Mouse (Mus musculus) mesoderm, embryonic 11.5 days (tissue): ENCODE data around the gene Atp5mpl.
A peak's percentile ranks its signal among the peaks of the same experiment; 100 is the strongest.

ENCODE experiments used
- DNase-seq: peaks from one replicate; pipeline ENCODE4 v3.0.0-alpha.2; 2012; ENCODE audit warnings: low read depth, low spot score

The Atp5mpl gene

GRCm38 (mm10) chr12:111966683-111967173 lies at the start of gene Atp5mpl:
Gene Atp5mpl (minus strand): TSS chr12:111966977.
- peak; percentile 96 for DNase-seq

DNA sequence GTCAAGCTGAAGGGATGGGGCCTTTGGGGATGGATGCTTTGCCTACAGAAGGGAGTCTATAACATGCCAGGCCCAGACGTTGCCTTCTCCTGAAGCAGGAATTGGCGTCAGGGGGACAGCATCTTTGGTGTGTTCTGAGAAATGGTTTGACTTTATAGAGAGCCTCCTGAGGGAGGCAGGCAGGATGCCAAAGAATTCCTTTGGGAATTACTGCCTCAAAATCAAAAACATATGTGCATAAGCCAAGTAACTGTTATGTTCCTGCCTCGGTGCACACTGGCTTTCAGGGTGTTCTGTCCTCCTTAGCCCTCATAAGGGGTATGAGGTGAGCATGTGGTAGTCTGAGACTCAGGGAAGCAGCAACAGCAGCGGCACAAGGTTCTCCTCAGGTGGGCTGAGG lies 49.6 kb upstream of the Atp5mpl start:
- DNase-seq: peak; percentile 23

- peak; percentile 30 for DNase-seq
These were observed 46.6 kb upstream of the Atp5mpl start for GRCm38 (mm10) chr12:112013271-112013801.

- peak; percentile 24 for DNase-seq
These were observed 45.9 kb upstream of the Atp5mpl start for GRCm38 (mm10) chr12:112012511-112013270.

- peak; percentile 83 for DNase-seq
These were observed 34.4 kb upstream of the Atp5mpl start for GRCm38 (mm10) chr12:112001223-112001622.

- DNase-seq: no peak
These were observed 33.0 kb upstream of the Atp5mpl start for GRCm38 (mm10) chr12:111999735-112000134.

- no peak for DNase-seq
These were observed 28.4 kb upstream of the Atp5mpl start for GRCm38 (mm10) chr12:111995161-111995560.

DNA sequence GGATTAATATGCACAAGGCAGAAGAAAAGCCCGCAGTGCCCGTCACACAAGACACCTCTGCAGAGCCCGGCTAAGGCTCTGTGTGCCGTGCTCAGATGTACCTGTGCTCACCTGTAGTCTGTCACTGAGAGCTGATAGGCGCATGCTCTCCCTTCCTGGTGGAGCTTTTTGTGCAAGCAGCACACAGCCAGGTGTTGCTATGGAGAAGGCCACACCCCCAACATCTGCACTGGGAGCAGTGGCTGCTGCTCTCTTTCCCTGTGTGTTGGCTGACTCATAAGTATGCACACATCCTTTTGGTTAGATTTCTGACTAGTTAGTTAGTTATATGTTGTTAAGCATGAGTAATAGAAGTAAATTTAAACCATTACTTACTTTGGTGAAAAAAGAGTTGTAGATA lies 25.8 kb upstream of the Atp5mpl start:
- DNase-seq: no peak

DNA sequence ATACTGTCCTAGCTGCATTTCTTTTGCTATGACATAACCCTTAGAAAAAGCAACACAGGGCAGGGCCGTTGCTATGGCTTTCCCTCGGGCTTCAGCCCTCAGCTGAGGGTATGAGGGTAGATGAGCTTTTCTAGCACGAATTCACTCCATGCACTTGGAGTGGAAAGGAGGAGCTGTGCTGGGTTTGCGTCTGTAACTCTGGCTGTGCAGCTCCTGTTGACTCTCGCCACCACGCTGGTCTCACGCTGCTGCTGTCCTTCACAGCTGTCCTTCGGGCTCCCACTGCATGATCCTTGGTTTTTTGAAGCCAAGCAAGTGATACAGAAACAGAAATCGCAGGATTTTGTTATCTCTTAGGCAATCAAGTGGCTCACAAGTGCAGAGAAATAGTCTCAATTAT lies 20.0 kb upstream of the Atp5mpl start:
- no peak for DNase-seq

- no peak for DNase-seq
These were observed 16.4 kb upstream of the Atp5mpl start for GRCm38 (mm10) chr12:111983165-111983564.

- DNase-seq: no peak
These were observed 15.1 kb upstream of the Atp5mpl start for GRCm38 (mm10) chr12:111981831-111982230.

- no peak for DNase-seq
These were observed 14.2 kb upstream of the Atp5mpl start, which contains the start of gene Rd3l for GRCm38 (mm10) chr12:111980887-111981367. Gene Rd3l (minus strand): TSS chr12:111981317.

DNA sequence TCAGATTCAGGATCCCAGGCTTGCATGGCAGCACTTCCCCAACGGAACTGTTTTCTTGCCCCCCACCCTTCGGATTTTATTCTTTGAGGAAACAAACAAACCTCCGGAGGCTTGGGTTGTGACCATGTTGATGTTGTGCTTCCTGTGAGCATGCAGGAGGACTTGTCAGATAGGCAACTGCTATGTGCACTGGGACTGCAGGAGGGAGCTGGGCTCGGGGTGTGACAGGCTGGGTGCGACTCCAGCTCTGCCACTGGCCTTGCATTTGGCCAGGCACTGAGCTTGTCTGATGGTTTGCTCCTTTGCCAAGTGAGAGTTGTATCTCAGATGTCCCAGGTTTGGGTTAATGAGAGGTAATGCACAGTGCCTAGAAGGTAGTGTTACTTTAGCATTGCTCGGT lies 11.5 kb upstream of the Atp5mpl start:
- no peak for DNase-seq

DNA sequence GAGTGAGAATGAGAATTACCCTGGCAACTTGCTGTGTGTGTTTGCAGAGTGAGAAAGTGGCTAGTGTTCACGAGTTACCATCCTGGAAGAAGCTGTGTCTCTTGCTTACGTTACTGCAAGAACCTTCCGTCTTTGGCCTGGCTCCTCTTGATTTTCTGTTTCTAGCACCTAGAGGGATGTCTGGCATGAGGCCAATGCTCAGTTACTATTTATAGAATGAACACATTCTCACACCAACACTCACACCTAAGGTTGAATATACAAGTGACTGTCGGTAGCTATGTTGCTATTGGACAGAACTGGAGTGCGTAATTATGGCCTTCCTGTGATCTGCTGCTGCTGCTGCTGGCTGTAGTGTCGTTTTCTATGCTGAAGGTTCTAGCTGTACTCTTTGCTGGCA lies 10.4 kb upstream of the Atp5mpl start:
- DNase-seq: no peak

GRCm38 (mm10) chr12:111974578-111974977 lies 7.8 kb upstream of the Atp5mpl start:
- DNase-seq: no peak

DNA sequence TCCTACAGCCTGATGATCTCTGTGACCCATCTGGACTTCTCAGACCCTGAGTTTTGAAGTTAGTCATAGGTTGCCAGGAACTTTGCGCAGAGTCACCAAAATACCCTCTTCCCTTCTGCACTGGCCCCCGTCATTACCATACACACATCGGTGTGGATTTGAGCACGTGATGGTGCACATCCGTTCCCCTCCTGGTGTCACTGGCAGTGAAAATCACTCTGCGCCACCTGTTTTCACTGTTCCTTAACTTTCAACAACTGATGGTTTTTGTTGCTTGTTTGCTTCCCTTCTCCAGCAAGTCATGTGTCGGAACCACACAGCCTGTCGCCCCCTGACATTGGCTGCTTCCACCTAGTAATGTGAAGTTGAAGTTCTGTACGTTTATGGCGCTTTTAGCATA lies 5.7 kb upstream of the Atp5mpl start:
- DNase-seq: no peak

DNA sequence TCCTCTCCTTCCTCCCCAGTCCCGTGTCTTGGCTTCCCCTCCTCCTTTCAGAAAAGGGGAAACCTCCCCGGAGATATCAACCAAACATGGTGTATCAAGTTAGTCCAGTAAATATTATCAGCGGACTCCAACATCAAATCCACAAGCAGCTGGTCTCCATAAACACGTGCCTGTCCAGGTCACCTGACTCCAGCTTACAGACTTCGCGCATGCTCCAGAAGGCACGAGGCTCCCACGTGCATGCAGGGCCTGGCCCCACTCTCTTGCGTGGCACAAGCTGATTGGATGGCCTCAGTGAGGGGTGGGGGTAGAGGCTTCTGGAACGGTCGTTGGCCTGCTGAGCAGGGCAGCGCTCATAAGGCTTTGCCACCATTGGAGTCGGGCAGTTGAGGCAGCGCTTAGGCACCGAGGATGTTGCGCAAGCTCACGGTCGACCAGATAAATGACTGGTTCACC lies 4.5 kb upstream of the Atp5mpl start, which contains the start of gene Tdrd9:
Tdrd9 (plus strand) TSS at position 329 of the 456 bp plus-strand sequence.
- DNase-seq: no peak

DNA sequence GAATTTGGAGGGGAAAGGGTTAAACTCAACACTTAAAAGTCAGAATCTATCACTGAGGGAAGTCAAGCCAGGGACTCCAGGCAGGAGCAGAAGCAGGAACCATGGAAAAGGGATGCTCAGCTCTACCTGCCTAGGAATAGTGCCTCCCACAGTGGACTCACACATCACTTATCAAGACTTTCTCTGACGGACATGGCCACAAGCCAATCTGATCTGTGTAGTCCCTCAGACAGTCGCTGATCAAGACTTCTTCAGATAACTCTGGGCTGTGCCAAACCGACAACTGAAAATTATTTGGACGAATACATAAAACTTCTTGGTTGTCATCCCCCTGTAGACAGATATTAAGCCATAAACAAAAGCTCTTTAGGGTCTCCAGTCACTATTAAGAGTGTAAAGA lies 3.3 kb upstream of the Atp5mpl start:
- no peak for DNase-seq

GRCm38 (mm10) chr12:111963339-111963738 lies 3.4 kb downstream of the Atp5mpl start:
- no peak for DNase-seq

DNA sequence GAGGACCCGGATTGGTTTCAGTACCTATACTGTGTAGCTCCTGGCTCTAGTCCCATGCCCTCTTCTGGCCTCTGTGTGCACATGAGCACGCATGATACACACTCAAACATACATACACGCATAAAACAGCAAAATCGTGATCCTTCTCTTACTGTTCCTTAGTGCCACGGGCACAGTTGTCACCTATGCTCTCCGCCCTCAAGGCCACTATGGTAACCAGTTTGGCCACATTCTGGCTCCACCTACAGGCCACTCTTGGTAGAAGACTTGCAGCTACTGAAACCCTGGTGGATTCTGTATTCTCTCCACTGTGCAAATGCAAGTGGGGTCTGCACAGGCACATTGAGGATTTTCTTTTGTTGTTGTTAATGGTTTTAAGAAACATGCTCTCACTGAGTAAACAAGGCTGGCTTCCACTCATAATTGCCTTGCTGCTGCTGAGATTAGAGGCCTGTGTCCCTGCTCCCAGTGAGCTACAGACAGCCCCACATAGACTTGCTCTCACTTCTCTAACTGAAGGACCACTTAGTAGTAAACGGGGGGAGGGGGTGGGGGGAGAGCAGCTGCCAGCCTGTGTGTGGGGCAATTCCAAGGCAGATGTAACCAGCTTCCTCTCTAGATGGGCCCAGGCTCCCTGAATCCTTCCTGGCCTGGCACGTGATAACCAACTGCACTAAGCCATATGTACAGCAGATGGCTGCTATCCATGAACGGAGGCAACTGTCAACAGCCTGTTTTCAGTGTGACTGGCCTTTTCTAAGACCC lies 8.5 kb downstream of the Atp5mpl start:
- peak; percentile 59 for DNase-seq

DNA sequence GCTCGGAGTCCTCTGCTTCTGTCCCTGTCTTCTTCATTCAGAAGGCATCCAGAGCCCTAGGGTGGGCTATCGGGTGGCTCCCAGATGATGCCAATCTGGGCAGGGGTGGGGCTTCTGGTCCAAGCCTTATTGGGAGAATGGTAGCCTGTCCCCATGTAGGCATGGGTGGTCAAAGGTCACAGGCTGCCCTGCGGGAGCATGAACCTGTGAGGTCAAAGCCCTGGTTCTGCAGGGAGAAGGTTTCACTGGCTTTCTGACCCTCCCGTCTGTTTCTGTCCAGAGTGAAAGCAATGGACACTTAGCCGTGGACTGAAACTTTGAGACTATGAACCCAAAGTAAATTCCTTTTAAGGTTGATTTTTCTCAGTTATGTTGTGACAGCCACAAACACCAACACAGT lies 10.6 kb downstream of the Atp5mpl start:
- no peak for DNase-seq

- no peak for DNase-seq
These were observed 15.1 kb downstream of the Atp5mpl start for GRCm38 (mm10) chr12:111951701-111952100.
